Comparison of ENCODE assay signal across 1 mouse cellular context in genomic region chr17:36315689-36316253, GRCm38 (mm10).
TF ChIP-seq lines count a peak whose summit lies in the region.

No protein-coding gene starts in this region.

TF ChIP-seq in CH12.LX, 34 proteins besides CTCF, POLR2A, EP300 and RAD21:
- TF ChIP-seq ELF1 (IDR thresholded peaks at IDR 0.05; ENCODE audit: low read depth, low read length): no peak
- TF ChIP-seq CHD2 (IDR thresholded peaks at IDR 0.05; ENCODE audit: low read length): no peak
- no peak for TF ChIP-seq CHD1 (IDR thresholded peaks at IDR 0.05; ENCODE audit: low read depth, low read length)
- no peak for TF ChIP-seq NELFE (IDR thresholded peaks at IDR 0.05; ENCODE audit: low read depth, low read length)
- TF ChIP-seq RCOR1 (conservative IDR thresholded peaks at IDR 0.05; ENCODE audit: low read depth, low read length): no peak
- no peak for TF ChIP-seq KAT2A (IDR thresholded peaks at IDR 0.05; ENCODE audit: insufficient replicate concordance, low read length)
- no peak for TF ChIP-seq HCFC1 (IDR thresholded peaks at IDR 0.05; ENCODE audit: low read depth, low read length)
- no peak for TF ChIP-seq MXI1 (IDR thresholded peaks at IDR 0.05; ENCODE audit: low read depth, low read length)
- no peak for TF ChIP-seq UBTF (IDR thresholded peaks at IDR 0.05; ENCODE audit: low read depth, low read length)
- TF ChIP-seq ZC3H11A (IDR thresholded peaks at IDR 0.05; ENCODE audit: low read depth, low read length): no peak
- TF ChIP-seq NRF1 (IDR thresholded peaks at IDR 0.05; ENCODE audit: low read depth, low read length): no peak
- TF ChIP-seq MEF2A (IDR thresholded peaks at IDR 0.05; ENCODE audit: borderline replicate concordance, low read depth, low read length): no peak
- TF ChIP-seq JUND (conservative IDR thresholded peaks at IDR 0.05; ENCODE audit: low read depth, low read length): no peak
- no peak for TF ChIP-seq ZMIZ1 (IDR thresholded peaks at IDR 0.05; ENCODE audit: low read depth, low read length)
- no peak for TF ChIP-seq MAZ (IDR thresholded peaks at IDR 0.05; ENCODE audit: low read depth, low read length)
- TF ChIP-seq POLR2AphosphoS2 (IDR thresholded peaks at IDR 0.05; ENCODE audit: low read depth, low read length): no peak
- no peak for TF ChIP-seq USF2 (conservative IDR thresholded peaks at IDR 0.05; ENCODE audit: low read depth, low read length)
- no peak for TF ChIP-seq ZKSCAN1 (IDR thresholded peaks at IDR 0.05; ENCODE audit: borderline replicate concordance, low read depth, low read length)
